Mouse (Mus musculus): ENCODE measurements around the gene Slc6a1.

DNA sequence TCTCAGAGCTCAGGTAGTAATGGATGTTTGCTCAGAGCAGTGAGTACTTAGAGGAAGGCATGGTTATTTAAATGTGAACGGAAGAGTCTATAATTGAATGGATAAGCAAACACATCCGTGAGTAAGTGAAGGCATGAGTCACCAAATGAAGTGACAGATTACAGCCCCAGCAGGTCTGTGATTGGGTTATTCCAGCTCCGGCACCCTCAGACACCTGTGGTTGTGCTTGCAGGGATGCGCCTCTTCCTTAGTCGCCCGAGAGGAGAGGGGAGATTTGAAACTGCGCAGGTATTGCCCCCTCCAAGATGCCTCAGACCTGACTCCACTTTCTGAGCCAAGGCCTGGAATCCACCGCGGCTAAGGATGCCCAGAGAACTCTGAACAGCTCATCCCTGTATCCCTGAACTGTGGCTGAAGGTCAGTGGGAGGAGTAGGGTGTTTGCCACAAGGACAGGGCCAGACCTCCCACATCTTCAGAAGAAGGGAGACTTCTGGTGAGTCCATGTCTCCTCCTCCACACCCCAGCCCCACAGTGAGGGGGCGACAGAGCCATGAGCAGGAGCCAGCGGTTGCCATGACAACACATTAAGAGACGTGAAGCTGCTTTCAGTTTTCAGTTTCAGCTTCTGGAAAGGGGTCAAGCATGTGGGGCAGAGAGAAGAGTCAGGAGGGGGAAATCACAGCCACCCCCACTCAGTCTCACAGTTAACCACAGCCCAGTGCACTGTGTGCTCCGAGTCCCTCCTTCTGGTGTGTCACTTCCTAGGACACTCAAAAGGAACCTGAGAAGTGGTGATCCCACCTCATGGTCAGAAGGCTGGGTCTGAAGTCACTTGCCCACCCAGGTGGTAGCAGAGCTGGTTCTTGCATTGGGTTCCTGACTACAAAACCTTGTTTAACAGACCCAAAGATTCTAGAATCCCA, 65.7 kb downstream of the Slc6a1 start:
- no peak for TF ChIP-seq CTCF (IDR thresholded peaks at IDR 0.05; ENCODE audit: extremely low read depth, insufficient read length, insufficient replicate concordance, low read depth, low read length)
- TF ChIP-seq POLR2A (IDR thresholded peaks at IDR 0.05; ENCODE audit: low read depth, low read length), result no peak

Data from small intestine, adult 2 months (tissue).